Mouse (Mus musculus) fat pad, adult 2 months (tissue): ENCODE results near the gene Ctdspl.

ENCODE experiments used
- DNase-seq: peaks from one replicate; pipeline ENCODE4 v3.0.0-alpha.2; 2011; ENCODE audit warnings: low read depth, low spot score; ENCODE audit errors: extremely low read depth

The Ctdspl gene

DNA sequence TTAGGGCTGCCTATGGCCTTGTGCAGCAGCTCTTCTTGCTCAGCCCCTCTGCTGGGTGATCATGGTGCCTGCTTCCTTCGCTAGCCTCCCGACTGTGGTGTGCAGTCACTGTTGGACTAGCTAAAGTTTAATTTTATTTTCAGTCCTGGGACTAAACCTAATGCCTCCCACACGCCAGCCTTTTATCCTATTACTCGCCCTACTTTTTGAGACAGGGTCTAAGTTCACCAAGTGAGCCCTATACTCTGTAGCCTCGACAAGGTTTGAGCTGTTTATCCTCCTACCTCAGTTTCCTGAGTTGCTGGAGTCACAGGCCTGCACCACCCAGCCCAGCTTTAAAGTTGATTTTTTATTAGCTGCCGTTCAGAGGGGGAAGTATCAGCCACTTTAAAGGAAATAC, 99.0 kb downstream of the Ctdspl start:
- DNase-seq, result no peak

DNA sequence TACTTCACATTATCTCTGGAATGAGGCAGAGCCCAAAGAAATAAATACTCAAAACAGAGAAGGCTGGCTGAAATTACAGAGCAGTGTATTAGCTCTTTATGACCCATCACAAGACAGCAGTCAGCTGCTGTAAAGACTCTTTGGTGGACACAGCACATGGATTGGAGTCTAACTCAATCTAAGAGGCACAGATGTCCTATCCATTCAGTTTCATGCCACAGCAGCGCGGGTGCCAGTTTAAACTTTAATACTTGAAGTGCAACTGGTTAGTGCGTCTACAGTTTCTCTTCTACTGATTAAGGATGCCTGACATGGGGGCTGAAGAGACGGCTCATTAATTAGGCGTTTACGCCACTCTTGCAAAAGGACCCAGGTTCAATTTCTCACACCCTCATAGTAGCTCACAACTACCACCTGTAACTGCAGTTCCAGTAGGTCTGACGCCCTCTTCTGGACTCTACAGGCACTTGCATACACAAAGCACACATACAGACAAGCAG, 99.6 kb downstream of the Ctdspl start:
- no peak for DNase-seq

DNA sequence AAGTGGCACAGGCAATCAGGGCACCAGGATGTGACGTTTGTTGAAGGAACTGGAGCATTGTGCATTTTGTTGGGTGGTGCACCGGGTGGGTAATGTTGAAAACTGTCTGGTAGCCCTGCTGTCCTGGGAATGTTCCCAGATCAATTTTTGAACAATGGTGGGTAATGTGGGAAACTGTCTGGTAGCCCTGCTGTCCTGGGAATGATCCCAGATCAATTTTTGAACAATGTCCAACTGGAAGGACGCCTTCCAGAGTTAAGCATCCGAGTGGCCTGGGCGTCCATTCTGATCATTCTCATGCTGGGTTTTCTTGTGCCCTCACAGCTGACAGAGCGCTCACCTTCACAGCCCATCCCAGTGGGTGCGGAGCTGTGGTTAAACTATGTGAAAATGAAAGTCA, 101.1 kb downstream of the Ctdspl start:
- DNase-seq, result no peak

DNA sequence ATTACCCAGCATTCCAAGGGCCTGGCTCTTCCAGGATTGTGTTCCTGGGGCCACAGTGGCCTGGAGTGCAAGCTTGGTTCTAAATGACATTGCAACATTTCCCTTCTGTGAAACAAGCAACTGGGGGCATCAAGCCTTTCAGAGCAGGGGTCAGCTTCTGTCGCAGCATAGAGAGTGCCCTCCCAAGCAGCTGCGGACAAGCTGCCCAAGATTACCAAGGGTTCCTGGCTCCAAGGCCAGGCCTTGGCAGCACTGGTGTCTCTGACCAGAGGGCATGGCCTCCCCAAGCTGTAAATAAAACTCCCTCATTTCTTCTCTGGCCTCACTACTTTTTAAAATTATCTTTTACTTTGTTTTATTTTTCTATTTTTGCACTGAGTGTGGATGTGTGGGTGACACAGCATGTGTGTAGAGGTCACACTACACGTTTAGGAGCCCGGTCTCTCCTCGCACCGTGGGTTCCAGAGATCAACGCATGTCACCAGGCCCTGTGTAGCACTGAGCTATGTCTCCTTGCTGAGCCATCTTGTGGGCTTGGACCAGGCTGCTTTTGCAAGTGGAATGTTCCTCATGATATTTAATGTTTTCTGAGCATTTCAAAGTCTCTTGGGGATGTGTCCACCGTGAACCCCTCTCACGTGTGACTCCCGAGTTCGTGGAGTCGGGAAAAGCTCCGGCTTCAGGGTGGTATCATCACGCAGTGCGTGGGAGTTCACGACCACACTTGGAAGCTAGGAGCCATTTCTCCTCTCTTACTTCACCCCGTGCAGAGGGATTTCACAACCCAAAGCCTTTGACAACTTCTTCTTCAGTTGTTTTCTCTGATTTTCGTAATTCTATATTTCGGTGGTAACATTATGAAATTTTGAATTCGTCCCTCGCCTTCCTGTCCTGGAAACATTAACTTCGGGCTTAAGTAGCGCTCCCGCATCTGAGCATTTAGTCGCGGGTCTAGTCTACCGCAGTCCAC, 102.3 kb downstream of the Ctdspl start:
- no peak for DNase-seq

DNA sequence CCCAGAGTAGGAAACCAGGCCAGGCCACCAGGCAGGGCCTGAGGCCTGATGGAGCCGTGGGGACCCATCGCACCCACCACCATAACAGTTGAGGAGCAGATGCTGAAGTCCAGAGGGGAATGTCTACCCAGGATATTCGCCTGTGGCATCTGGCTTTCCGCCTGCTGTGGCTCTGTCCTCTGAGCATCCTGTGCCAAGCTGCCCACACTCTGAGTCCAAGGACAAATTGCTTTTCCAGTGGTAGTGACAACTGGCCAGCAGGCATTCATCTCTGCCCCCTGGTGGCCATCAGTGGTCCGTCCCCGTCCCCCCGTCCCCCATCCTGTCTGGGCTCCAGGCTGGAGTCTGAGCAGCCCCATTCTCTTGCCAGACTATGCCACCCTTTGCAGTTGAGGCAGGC, 103.3 kb downstream of the Ctdspl start:
- DNase-seq, result no peak

DNA sequence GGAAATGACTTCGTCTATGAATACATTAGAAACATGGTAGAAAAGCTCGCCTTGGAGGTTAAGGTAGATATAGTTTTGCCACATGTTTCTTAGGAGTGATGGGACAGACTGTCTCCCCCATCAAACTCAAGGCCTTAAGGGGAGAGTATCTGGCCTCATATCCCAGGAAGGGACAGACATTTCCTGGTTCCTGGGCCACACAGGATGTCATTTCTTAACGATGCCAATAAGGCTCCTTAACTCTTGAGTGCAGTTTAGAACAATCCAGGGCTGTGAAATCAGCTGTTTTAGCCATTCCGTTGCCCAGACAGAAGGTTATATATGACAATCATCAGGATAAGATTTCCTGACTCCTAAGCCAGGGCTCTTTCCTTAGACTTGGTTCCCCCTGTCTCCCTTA, 104.8 kb downstream of the Ctdspl start:
- no peak for DNase-seq

DNA sequence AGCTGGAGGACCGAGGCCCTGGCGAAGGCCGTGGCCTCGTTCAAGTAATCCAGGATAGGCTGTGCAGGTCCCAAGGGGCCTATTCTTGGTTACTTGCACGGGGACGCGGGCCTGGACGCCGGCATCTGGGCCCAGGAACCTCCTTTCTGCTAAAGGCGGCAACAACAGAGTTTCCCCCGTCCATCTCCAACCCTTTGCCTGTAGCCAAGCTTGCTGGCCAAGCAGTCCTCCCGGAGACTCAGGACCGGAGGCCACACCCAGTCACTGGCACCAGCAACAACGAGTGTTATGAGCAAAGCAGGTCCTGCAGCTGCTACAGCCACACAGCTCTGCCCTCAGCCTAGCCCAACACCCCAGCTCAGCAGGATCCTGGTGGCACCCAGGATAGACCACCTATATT, 105.5 kb downstream of the Ctdspl start:
- no peak for DNase-seq

DNA sequence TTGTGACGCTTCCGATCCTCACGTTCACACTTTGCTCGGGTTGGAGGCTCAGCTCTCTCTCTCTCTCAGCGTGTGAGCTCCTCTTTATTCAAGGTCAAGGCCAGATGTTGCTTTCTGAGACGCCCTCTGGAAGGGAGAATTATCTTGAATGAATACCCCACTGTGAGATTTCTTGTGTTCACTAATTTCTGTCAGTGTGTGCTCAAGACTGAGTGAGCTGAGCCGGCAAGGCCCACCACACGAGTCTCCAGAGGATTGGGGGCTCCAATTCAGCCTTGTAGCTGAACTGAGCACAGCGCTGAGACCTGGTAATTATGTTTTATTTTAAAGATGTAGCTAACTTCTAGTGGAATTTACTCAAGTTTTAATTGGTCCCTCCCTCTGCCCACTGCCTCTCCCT, 106.3 kb downstream of the Ctdspl start:
- DNase-seq, result no peak

DNA sequence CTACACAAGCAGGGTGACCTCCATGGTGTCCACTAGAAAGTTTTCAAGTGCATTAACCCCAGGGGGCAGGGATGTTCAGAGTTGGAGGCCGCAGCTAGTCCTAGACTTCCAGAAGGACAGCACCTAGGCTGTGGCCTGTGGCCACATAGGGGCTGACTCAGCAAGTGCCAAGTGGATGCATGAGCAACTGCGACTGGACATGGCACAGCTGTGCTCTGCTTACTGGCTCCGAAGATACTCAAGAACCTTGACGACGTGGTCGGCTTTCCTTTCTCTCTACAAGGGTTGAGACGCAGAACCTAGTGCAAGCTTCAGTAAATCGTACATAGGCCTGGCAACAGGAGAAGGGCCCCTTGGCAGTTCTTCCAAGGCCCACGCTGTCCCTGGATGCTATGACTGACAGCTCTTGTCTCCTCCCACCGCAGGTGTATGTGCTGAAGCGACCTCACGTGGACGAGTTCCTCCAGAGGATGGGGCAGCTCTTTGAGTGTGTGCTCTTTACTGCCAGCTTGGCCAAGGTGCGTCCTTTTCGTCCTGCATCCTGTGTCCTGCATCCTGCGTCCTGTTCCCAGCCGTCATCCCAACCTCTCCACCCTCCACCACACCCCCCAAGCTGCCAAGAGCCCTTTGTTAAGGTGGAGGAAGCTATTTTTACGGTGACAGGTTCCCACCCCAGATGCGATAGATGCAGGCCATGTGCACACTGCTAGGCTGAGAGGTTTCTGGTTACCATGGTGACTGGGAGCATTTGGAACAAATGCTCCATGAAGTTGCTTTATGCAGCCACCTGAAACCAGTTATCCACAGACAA, 107.1 kb downstream of the Ctdspl start:
- no peak for DNase-seq

DNA sequence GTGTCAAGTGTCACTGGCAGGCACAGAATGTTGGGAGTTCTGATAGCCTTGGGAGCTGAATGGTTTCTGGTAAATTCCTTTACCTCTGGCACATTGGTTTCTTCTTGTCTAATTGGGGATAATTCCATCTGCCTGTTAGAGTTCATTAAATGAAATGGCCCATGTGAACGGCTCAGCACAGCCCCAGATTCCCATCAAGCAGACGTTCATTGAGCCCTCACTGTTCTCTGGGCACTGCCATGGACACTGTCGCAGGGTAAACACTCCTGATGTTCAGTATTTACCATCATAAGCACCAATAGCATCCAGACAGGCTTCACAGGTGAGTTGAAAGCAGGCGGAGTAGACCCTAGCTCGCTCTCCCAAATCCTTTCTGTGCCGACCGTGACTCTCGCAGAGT, 107.8 kb downstream of the Ctdspl start:
- DNase-seq, result no peak

DNA sequence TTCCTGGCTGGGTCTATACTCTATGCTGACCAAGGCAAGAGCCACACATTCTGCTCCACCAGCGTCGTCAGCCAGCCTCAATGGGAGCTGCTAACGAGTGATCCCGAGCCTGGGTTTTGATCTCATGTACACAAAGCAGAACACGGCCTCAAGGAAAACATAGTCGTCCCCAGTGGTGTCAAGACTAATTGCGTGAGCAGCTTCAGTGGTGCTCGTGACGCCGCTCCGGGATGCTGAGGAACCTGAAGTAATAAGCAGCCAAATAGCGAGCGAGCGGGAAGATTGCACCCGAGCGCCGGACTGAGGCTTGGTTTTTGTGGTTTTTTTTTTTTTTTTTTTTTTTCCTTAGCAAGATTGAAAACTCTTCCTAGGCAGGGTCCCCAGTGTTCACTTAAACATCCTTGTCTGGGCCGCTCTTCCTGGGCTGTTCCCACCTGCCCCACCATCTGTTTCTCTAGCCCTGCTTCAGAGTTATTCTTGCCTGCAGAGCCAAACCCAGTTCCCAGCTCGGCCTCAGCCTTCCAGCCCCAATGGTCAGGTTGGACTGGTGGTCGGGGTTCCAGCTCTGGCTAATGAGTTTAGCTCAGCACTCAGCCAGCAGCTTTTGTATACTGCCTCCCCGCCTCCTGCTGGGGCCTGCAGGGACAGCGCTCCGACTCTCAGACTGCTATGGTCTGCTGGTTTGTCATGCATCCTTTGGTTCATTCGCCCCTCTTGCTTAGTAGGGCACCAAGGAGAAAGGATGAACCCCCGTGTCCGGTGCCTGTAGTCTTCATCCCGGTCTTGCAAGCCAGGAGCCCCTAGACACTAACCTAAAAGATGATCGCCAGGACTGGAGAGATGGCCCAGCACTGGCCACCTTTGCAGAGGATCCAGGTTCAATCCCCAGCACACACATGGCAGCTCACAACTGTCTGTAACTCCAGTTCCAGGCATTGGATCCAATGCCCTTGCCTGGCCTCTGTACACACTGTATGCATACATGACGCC, 108.7 kb downstream of the Ctdspl start:
- no peak for DNase-seq

DNA sequence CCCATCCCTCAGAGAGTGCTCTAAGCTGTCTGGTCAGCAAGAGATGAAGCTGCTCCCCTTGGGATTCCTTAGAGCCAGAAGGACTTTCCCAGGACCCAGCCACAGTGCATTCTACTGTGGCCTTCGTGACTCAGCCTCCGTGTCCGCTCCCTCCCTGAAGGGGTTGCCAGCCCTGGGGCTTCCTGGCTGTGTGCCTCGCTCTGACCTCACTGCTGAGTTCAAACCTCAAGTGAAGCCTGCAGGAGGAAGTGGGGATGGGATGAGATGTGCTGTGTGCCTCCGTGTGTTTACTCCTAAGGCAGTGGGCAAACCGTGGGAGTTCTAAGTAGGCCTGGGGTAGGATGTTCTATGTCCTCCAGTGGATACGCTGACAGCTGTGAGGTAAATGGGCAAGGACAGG, 109.6 kb downstream of the Ctdspl start:
- no peak for DNase-seq

DNA sequence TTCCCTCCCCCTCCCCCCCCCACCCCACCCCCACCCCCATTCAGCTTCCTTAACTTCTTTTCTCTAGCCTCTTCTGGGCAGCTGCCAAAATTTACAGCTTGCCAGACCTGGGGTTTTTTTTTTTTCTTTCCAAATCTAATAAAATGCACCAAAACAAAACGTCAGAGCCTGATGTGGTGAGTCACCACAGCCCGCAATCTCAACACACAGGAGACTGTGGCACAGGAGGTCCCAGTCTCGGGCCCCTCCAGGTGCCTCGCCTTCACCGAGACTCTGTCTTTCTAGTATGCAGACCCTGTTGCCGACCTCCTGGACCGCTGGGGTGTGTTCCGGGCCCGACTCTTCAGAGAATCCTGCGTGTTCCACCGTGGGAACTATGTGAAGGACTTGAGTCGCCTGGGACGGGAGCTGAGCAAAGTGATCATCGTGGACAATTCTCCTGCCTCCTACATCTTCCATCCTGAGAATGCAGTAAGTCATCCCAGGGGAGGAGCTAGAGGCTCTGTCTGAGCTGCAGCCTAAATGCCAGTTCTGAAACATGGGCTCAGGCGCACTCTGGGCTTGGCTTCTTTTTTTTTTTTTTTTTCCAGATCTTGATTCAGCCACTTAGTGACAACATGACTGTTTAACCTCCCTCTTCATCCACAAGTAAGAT, 111.0 kb downstream of the Ctdspl start:
- DNase-seq, result no peak

DNA sequence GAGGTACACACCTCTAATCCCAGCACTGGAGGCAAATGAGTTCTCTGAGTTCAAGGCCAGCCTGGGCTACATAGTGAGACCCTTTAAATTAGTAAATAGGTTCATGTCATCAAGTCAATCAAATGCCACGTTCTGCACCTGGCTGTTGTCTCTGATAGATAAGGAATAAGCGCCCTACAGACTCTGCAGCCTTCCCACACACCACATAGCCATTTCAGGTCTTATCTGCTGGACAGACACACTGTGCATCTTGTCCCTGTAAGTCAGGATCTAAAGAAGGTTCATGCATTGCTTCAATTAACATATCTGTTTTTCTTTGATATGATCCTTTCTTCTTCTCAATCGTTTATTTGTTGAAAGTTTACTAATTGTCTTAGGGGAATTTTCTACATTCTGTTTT, 112.3 kb downstream of the Ctdspl start:
- DNase-seq, result no peak

DNA sequence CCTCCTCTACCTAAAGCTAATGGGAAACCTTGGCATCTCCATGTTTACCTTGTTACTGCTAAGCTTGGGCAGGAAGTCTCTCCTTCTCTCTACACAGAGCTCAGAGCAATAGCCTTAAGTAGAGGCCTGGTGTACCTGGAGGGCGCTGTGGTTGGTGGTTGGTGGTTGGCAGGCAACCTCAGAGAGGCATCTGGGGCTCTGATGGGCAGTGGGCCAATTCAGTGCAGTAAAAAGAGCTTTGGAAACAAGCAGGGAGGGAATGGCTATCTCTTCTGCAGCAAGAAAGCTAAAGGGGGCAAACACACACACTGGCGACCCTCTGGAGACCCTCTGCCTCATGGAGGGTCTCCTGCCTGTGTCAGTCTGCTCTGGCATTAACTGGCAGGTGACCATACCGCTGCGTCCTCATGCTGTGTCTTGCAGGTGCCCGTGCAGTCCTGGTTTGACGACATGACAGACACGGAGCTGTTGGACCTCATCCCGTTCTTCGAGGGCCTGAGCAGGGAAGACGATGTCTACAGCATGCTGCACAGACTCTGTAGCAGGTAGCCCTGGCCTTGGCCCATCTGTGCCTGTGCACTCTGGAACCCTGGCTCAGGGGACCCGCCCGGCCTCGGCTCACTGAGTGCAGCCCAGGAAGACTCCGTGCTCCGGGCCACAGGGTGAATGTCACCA, 114.0 kb downstream of the Ctdspl start:
- no peak for DNase-seq

DNA sequence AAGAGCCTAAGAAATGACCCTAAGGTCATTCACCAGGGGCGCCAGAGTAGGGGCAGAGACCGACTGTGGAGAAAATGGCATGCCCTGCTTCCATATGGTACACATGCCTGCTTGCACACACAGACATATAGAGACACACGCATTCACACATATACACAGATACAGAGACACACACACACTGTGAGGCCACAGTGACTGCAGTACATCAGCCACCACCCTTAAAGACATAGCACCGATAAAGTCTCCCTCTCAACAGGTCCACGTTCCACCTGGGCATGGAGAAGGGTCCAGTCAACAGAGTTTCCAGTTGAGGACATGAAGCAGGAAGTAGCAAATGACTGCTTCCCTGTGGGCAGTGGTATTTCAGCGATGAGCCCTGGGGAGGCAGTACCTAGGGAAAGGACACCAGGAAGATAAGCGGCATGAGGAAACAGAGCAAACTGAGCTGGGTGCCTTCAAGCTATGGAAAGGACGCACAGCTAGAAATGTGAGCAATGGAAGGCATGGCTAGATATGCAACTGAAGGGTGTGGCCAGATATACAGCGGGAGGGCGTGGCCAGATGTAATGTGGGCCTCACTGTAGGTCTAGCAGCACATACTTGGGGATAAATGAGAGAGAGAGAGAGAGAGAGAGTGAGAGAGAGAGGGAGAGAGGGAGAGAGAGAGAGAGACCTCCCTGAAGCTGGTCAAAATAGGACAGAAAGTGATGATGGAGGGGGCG, 122.1 kb downstream of the Ctdspl start:
- no peak for DNase-seq

DNA sequence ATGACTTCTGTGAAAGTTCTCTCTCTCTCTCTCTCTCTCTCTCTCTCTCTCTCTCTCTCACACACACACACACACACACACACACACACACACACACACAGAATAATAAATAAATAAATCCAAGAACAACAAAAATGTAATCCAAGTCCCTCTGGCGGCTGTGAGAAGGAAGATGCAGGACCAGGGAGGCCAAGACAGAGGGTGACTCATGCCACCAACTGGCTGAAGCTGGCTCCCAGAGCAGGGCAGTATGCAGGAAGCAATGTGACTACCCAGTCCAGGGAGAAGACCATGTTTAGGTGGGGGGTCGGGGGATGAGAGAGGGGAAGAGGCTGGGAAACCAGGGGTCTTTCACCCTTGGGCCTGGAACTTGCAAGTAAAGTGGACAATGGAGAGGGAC, 124.9 kb downstream of the Ctdspl start:
- DNase-seq, result no peak

DNA sequence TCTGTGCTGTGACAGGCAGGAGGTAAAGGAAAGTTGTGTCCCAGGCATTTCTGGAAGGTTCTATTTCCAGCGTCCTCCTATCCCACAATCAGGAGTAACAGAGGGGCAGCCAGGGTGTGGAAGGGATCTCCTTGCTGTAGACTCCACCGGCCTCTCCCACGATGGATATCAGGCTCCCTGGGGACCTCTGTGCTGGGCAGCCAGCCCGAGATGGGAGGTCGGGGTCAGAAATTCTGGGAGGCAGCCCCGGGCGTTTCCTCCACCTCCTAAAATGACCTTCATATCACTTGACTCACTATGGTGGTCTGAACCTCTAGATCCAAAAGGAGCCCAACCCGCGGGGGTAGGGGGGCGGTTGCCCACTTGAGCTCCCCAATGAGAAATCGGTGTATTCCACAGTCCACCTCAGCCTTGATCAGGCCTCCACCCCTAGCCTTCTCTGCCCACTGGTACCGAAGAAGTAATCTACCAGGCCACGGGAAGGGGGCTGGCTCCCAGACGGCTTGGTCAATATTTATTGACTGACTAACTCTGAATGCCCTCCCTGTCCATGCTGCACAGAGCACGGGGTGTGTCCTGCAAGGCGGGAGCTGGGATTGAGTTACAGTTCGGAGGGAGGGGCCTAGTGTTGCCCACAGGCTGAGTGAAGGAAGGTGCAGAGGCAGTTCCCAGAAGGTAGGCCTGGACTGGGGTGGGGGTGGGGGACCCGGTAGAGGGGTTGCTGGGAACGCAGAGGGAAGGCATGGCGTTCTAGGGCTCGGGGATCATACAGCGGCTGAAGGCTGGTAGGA, 126.1 kb downstream of the Ctdspl start, which contains the start of gene Vill:
Gene Vill, plus strand, starts transcription at position 625 of the 791 bp plus-strand sequence.
- no peak for DNase-seq
